Mouse (Mus musculus): ENCODE results near the gene Tgfb2.

GRCm38 (mm10) chr1:186581666-186582065, 124.1 kb downstream of the Tgfb2 start:
- TF ChIP-seq CTCF (IDR thresholded peaks at IDR 0.05; ENCODE audit: low read depth, low read length) (no peak), TAL1 (conservative IDR thresholded peaks at IDR 0.05; ENCODE audit: low read depth, low read length) (no peak), GATA1 (IDR thresholded peaks at IDR 0.05; ENCODE audit: borderline replicate concordance, low read length) (no peak), POLR2AphosphoS5 (IDR thresholded peaks at IDR 0.05; ENCODE audit: insufficient replicate concordance, low read depth, low read length) (no peak), GATA2 (IDR thresholded peaks at IDR 0.05; ENCODE audit: borderline replicate concordance, low read depth, low read length) (no peak)
